Mouse (Mus musculus) ES-E14 (cell line): Measurements from ENCODE around the gene Mab21l2. TPM values are rescaled to one million over a fixed set of nuclear protein-coding genes. Genes with fewer than 3 reads are reported as not detected.

ENCODE experiments used
- DNase-seq: peaks from one replicate; pipeline ENCODE4 v3.0.0-alpha.2; 2013; ENCODE audit warnings: low read depth, low spot score
- H3K27ac ChIP-seq: 2 replicates; pipeline ENCODE4 v1.5.1; 2012; ENCODE audit warnings: low read depth, mild to moderate bottlenecking, low read length, moderate library complexity, mixed read lengths; ENCODE audit not compliant: poor library complexity, insufficient read depth, severe bottlenecking
- H3K36me3 ChIP-seq: 2 replicates; pipeline ENCODE4 v1.6.1; 2012; ENCODE audit warnings: mild to moderate bottlenecking, low read length, moderate library complexity, mixed read lengths; ENCODE audit not compliant: control insufficient read depth, poor library complexity, insufficient read depth, severe bottlenecking
- H3K4me1 ChIP-seq, 2 experiments: fragments of 150-350 bp in 1 of 2; sonication (generic) in 1 of 2; 2 replicates each; pipeline ENCODE4 v1.6.1; 2012; ENCODE audit warnings: low read length in 2 of 2, mild to moderate bottlenecking in 1 of 2, mixed read lengths in 1 of 2; ENCODE audit not compliant: control insufficient read depth in 2 of 2, insufficient read depth in 2 of 2, poor library complexity in 1 of 2
- H3K4me3 ChIP-seq, 2 experiments: fragments of 150-350 bp in 1 of 2; sonication (generic) in 1 of 2; 2 replicates each; pipeline ENCODE4 v1.5.1; 2012; ENCODE audit warnings: low read length in 2 of 2, low read depth in 1 of 2, mild to moderate bottlenecking in 1 of 2, mixed read lengths in 1 of 2; ENCODE audit not compliant: insufficient read depth in 1 of 2, poor library complexity in 1 of 2, severe bottlenecking in 1 of 2
- H3K9ac ChIP-seq: 2 replicates; pipeline ENCODE4 v1.6.1; 2012; ENCODE audit warnings: low read depth, mild to moderate bottlenecking, low read length, mixed read lengths; ENCODE audit not compliant: poor library complexity, insufficient read depth, severe bottlenecking
- H3K9me3 ChIP-seq: fragments of 150-350 bp; sonication (generic); 2 replicates; pipeline ENCODE4 v1.6.1; 2012; ENCODE audit warnings: low read depth, mild to moderate bottlenecking, low read length; ENCODE audit not compliant: control insufficient read depth, insufficient read depth
- CHD2 ChIP-seq: IDR thresholded peaks from 2 replicates; pipeline ENCODE4 v1.6.1; 2014; ENCODE audit warnings: mild to moderate bottlenecking, low read depth, low read length, inconsistent platforms
- HCFC1 ChIP-seq: IDR thresholded peaks from 2 replicates; pipeline ENCODE4 v1.6.1; 2012; ENCODE audit warnings: low read length, inconsistent platforms, borderline replicate concordance; ENCODE audit not compliant: insufficient read depth
- MAFK ChIP-seq: IDR thresholded peaks from 2 replicates; pipeline ENCODE4 v1.6.1; 2014; ENCODE audit warnings: mild to moderate bottlenecking, low read depth, low read length, inconsistent platforms; ENCODE audit not compliant: insufficient read depth
- ZC3H11A ChIP-seq: IDR thresholded peaks from 2 replicates; pipeline ENCODE4 v1.6.1; 2012; ENCODE audit warnings: low read depth, mild to moderate bottlenecking, inconsistent platforms, low read length, borderline replicate concordance
- ZNF384 ChIP-seq: IDR thresholded peaks from 2 replicates; pipeline ENCODE4 v1.6.1; 2012; ENCODE audit warnings: low read depth, low read length, inconsistent platforms
- in situ Hi-C, 2 experiments: fragments of 600-800 bp; cut with MboI; formaldehyde crosslinking; loops; one replicate each; pipeline ENCODE4 v1.15.1; 2025; ENCODE audit warnings: low sequenced_read_pairs in 2 of 2, inconsistent platforms in 1 of 2; ENCODE audit not compliant: unreplicated experiment in 2 of 2
- total RNA-seq: library from RNA; depleted of rRNA; stranded (reverse); fragments of 300-350 nt; gene quantifications from 2 replicates; pipeline ENCODE4 v1.2.3, GENCODE M21; 2012

Gene Mab21l2
- total RNA-seq, 1 experiment: 0.22 TPM

DNA sequence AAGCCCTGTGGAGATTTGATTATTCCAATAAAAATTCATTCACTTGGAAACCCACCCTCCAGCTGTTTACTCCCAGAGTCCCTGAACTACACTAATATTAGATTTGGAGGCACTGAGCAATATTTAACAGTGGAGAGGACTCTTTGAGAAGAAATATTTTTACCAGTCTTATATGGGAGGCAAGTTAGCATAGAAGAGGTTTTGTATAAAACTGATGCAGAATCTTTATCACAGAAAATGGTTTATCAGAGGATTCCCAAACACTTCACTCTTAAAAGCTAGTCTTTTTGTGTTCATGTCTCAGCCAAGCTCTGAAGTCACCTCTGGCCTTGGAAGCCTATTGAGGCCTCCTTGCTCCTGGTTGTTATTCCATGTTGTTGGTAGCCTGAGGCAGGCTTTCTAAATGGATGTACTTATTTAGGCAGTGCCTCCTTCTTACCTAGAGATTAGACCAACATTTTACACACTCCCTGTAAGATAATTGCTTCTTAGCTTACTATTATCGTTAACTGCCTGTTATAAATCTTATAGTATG is 6.5 kb downstream of the Mab21l2 start:
- Histone ChIP-seq H3K36me3 (no peaks in the 10 kb centered on the region), H3K9ac (no peak overlapping the region), H3K9me3 (no peaks in the 10 kb centered on the region), H3K4me1 (peaks cover 0 to 1% of the 10 kb centered on the region in 2 experiments; a peak in 1 of 4 replicates), H3K4me3 (no peak overlapping the region), H3K27ac (no peak overlapping the region)
- TF ChIP-seq ZC3H11A (no peak), CHD2 (no peak), HCFC1 (no peak), MAFK (no peak), ZNF384 (no peak)
- in situ Hi-C loops: no loop called here
- no peak for DNase-seq

DNA sequence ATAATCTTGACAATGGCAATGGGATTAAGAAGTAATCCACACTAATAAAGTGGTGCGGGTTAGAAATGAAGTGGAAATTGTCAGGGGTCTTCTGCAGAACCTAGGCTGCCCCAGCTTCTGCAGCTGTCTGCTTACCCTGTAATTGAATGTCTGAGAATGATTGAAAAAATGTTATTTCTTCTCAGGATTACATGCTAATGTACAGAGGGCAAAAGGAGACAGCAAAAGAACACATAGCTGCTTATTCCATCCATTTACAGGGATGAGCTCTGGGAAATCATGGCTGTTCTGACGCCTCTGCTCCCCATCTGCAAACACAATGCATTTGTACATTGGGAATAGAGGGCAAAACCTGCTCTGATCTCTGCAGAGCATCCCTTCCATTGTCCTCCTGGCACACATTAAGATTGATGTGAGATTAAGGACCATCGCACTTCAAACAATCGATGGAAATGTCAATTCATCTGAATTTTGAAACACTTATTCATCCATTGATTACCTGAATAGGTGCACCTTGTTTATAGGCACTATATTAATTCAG is 7.3 kb downstream of the Mab21l2 start:
- TF ChIP-seq ZNF384 (no peak), CHD2 (no peak), HCFC1 (no peak), ZC3H11A (no peak), MAFK (no peak)
- no peaks in the 10 kb centered on the region for H3K9me3 ChIP-seq
- no peak for DNase-seq
- peaks cover 0 to 1% of the 10 kb centered on the region in 2 experiments; a peak in 1 of 4 replicates for H3K4me1 ChIP-seq
- H3K4me3 ChIP-seq: no peak overlapping the region
- H3K36me3 ChIP-seq: no peaks in the 10 kb centered on the region
- in situ Hi-C loops: no loop called here
- H3K9ac ChIP-seq: no peak overlapping the region
- no peak overlapping the region for H3K27ac ChIP-seq

DNA sequence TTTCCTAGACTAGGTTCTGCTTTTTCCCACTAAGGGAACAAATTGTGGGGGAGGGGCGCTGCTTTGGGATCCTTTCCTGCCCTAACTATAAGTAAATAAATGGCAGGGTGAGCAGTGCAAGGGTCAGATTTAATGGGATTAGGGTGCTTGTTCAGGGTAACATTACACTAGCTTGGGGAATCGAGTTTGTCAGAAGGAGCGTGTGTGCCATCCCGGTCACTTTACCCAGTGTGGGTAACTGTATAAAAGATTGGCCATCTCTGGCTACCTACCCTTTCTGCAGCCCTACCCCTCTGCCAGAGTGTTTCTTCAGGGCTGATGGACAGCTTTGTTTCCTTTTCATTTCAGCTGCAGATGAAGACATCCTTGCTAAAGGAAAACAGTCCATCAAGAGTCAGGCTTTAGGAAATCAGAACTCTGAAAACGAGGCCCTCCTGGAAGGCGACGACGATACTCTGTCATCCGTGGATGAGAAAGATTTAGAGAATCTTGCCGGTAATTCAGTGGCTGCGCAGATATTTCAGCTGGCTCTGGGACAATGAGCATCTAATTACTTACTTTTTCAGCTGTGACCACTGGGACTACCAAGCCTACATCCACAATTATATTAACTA is 8.8 kb downstream of the Mab21l2 start:
- H3K27ac ChIP-seq: no peak overlapping the region
- in situ Hi-C loops: no loop called here
- no peaks in the 10 kb centered on the region for H3K9me3 ChIP-seq
- H3K4me1 ChIP-seq: peaks cover 0 to 1% of the 10 kb centered on the region in 2 experiments; a peak in 1 of 4 replicates
- H3K36me3 ChIP-seq: no peaks in the 10 kb centered on the region
- H3K4me3 ChIP-seq: no peak overlapping the region
- DNase-seq: no peak
- TF ChIP-seq CHD2 (no peak), ZNF384 (no peak), HCFC1 (no peak), MAFK (no peak), ZC3H11A (no peak)
- H3K9ac ChIP-seq: no peak overlapping the region

DNA sequence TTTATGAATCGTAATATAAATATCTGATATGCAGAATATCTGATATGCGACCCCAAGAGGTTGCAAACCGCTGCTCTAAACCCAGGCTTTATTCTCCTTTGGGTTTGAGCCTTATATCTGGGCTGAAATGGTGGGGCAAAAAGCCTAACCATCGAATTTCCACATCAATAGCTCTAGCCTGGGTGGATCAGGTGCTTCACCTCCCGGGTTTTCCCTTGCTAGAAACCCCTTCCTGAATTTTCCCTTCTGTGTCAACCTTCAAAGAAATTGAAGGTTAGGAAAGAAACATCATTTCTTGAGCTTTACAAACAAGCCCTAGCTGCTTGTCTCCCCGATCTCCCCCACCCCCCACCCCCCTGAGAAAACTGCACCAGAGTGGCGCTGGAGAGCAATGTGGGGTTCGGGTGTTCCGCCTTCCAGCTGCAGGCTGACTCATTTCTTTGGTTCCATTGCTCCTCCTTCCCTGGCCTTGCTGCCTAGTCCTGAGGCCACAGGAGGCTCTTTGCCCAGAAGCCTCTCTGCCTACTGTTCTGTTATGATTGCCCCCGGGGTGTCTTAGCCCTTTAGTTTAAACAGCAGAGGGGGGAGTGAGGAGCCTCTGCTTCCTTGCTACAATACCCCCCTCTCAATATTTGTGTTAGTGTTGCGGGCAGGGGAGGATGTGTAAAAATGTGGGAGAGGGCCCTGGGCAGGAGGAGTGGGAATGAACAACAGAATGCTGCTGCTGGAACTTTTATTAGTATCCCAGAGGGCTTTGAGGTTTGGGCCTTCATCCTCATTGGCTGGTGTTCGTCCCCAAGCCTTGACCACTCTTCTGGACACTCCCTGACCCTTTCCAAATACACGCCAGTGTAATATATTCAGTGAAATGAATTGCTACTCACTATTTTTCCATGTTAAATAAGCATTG is 9.5 kb downstream of the Mab21l2 start:
- Histone ChIP-seq H3K36me3 (no peaks in the 10 kb centered on the region), H3K4me3 (peak overlapping the region in 1 of 2 experiments; percentile 25; a peak in 2 of 4 replicates), H3K9ac (peak overlapping the region; percentile 37; the same call in 1 of the 2 replicates), H3K27ac (peak overlapping the region; percentile 19; the same call in 1 of the 2 replicates), H3K9me3 (no peaks in the 10 kb centered on the region), H3K4me1 (peaks cover 0 to 1% of the 10 kb centered on the region in 2 experiments; a peak in 1 of 4 replicates)
- in situ Hi-C loops: no loop called here
- DNase-seq: peak; percentile 39
- TF ChIP-seq ZC3H11A: no peak
- no peak for TF ChIP-seq CHD2
- TF ChIP-seq ZNF384: no peak
- TF ChIP-seq HCFC1: no peak
